Mouse (Mus musculus): ENCODE data around the gene 1700023F06Rik. TPM values are rescaled to one million over a fixed set of nuclear protein-coding genes. Genes with fewer than 3 reads are reported as not detected.

Gene 1700023F06Rik
- polyA plus RNA-seq, 1 experiment from 2014 or later, result not detected

DNA sequence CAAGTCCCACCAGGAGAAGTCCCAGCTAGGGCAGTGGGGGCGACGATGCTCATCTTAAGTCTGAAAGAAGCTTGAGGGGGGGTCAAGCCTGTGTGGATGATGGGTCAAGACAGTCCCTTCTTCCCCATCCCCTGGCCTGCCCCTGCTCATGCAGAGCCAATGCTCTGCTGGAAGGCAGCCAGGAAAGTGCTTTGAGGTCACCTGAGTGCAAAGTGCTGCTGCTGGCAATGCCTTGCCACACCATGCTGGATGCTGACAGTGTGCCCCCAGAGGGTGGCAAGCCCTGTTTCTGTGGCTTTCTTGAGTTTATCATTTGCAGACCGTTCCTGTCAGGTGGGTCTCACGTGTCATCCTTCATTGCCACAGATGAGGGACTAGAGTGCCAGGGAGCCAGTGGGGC lies 11.6 kb upstream of the 1700023F06Rik start:
- H3K36me3 ChIP-seq, result peaks cover 49% of the 10 kb centered on the region

GRCm38 (mm10) chr11:103219259-103219658 lies 10.9 kb upstream of the 1700023F06Rik start:
- no peak overlapping the region for H3K4me3 ChIP-seq
- H3K27ac ChIP-seq (replicated peaks), result no peak overlapping the region
- 89% methylated on average over 5 of the region's 5 CpGs for WGBS
- ATAC-seq (ENCODE audit: low FRiP score, low read depth), result no peak
- H3K27me3 ChIP-seq, result peaks cover 26% of the 10 kb centered on the region
- H3K4me1 ChIP-seq, result peaks cover 7% of the 10 kb centered on the region
- H3K36me3 ChIP-seq, result peaks cover 42% of the 10 kb centered on the region
- H3K4me2 ChIP-seq (replicated peaks), result no peak overlapping the region
- H3K9ac ChIP-seq (replicated peaks), result no peak overlapping the region
- no peaks in the 10 kb centered on the region for H3K9me3 ChIP-seq

More for the DNA sequence above, 11.6 kb upstream of the 1700023F06Rik start:
- H3K27me3 ChIP-seq, result peaks cover 26% of the 10 kb centered on the region
- no peak overlapping the region for H3K27ac ChIP-seq (replicated peaks)
- no peaks in the 10 kb centered on the region for H3K9me3 ChIP-seq
- H3K9ac ChIP-seq (replicated peaks), result no peak overlapping the region
- no peak for ATAC-seq (ENCODE audit: low FRiP score, low read depth)
- WGBS, result 87% methylated on average over 4 of the region's 4 CpGs
- H3K4me1 ChIP-seq, result peaks cover 7% of the 10 kb centered on the region
- no peak overlapping the region for H3K4me2 ChIP-seq (replicated peaks)
- no peak overlapping the region for H3K4me3 ChIP-seq

DNA sequence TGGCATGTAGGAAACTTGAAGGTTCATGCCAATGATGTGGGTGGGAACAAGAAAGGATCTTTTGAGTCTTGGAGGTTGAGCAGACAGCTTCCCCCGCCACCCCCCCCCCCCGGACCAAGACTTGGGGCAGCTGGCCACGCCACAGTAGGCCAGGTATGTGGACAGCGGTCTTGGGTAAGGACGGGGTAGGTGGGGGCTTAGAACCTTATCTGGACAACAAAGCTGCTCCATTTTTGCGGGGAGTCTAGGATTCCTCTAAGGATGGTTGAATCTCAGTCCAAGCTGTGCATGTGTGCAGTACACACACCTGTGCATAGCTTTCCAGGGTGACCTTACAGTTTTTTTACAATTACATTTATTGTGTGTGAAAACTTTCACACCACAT lies 10.2 kb upstream of the 1700023F06Rik start:
- peak; percentile 58; the same call in 1 of the 2 replicates for ATAC-seq (ENCODE audit: low FRiP score, low read depth)
- Histone ChIP-seq H3K9ac (replicated peaks) (peak overlapping the region; percentile 49), H3K27ac (replicated peaks) (peak overlapping the region; percentile 70; the same call in 1 of the 2 replicates), H3K9me3 (0 out of 2 replicates have a peak, but pooled peaks cover 4% of the 10 kb centered on the region), H3K4me2 (replicated peaks) (peak overlapping the region; percentile 96), H3K4me3 (peak overlapping the region; percentile 54), H3K36me3 (peaks cover 34% of the 10 kb centered on the region), H3K4me1 (peaks cover 7% of the 10 kb centered on the region), H3K27me3 (peaks cover 26% of the 10 kb centered on the region)
- WGBS, result 22% methylated on average over 6 of the region's 6 CpGs

DNA sequence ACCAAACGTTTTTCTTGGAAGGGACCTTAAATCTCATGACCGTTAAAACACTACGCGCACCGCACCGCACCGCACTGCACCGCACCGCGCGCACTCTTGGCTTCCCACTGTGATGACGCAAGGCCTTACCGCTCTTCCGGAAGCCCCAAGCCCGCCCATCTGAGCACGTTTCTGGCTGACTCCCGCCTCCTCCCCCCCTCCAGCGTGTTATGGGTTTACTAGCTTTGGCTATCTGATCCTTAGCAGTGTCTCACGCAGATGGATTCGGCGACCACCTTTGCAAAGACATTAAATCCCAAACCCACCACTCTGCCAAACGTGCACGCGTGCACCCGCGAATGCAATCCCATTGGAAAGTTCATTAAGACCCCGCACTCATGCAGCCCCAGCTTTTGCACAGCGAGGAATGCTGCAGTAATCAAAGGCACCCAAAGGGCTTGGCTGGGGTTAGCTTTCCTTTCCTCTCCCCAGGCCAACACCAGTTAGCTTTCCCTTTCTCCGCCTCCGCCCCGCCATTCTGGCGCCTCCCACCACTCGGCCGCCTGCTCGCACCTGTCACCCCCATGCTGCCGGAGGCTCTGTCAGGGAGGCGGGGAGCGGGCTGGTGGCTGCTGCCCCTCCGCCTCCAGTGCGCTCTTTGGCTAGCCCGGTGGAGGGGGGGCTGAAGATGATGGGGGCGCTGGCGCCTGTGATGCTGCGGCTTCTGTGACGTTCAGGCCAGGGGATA lies 9.6 kb upstream of the 1700023F06Rik start, which contains the start of gene Spata32:
Gene Spata32, minus strand, starts transcription at position 643 of the 727 bp plus-strand sequence.
- 0 out of 2 replicates have a peak, but pooled peaks cover 4% of the 10 kb centered on the region for H3K9me3 ChIP-seq
- peaks cover 26% of the 10 kb centered on the region for H3K27me3 ChIP-seq
- peak within 1 kb of the TSS; percentile 54 for H3K4me3 ChIP-seq
- peak within 1 kb of the TSS; percentile 70; the same call in 1 of the 2 replicates for H3K27ac ChIP-seq (replicated peaks)
- peak within 1 kb of the TSS; percentile 96 for H3K4me2 ChIP-seq (replicated peaks)
- peak within 1 kb of the TSS; percentile 49 for H3K9ac ChIP-seq (replicated peaks)
- peaks cover 29% of the 10 kb centered on the region for H3K36me3 ChIP-seq
- peak; percentile 81 for ATAC-seq (ENCODE audit: low FRiP score, low read depth)
- 1% methylated on average over 44 of the region's 45 CpGs for WGBS
- peaks cover 7% of the 10 kb centered on the region for H3K4me1 ChIP-seq

DNA sequence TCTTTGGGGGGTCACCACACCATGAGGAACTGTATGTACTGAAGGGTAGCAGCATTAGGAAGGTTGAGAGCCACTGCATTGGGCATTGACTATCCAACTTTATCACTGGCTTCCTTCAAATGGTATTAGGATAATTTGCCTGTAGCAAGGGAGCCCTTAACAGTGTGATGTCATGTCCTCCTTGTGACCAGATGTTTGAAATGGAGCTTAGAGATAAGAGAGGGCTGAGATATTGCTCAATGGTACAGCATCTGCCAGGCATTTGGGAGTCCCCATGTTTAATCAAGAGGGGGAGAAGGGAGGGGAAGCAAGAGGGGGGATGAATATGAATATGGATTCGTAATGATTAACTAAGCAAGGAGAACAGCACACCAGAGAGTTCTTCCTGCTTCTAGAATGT lies 7.0 kb upstream of the 1700023F06Rik start:
- peaks cover 7% of the 10 kb centered on the region for H3K4me1 ChIP-seq
- H3K9me3 ChIP-seq, result 0 out of 2 replicates have a peak, but pooled peaks cover 4% of the 10 kb centered on the region
- 77% methylated on average over 1 of the region's 1 CpGs for WGBS
- H3K27me3 ChIP-seq, result peaks cover 26% of the 10 kb centered on the region
- no peak overlapping the region for H3K4me3 ChIP-seq
- no peak overlapping the region for H3K27ac ChIP-seq (replicated peaks)
- no peak overlapping the region for H3K4me2 ChIP-seq (replicated peaks)
- H3K9ac ChIP-seq (replicated peaks), result no peak overlapping the region
- no peak for ATAC-seq (ENCODE audit: low FRiP score, low read depth)
- H3K36me3 ChIP-seq, result peaks cover 13% of the 10 kb centered on the region

GRCm38 (mm10) chr11:103213712-103214111 lies 5.4 kb upstream of the 1700023F06Rik start:
- no peak overlapping the region for H3K4me2 ChIP-seq (replicated peaks)
- H3K27me3 ChIP-seq, result peaks cover 24% of the 10 kb centered on the region; the same call in 1 of the 2 replicates
- ATAC-seq (ENCODE audit: low FRiP score, low read depth), result no peak
- H3K36me3 ChIP-seq, result no peaks in the 10 kb centered on the region
- WGBS, result 86% methylated on average over 5 of the region's 5 CpGs
- H3K9me3 ChIP-seq, result 0 out of 2 replicates have a peak, but pooled peaks cover 4% of the 10 kb centered on the region
- no peak overlapping the region for H3K27ac ChIP-seq (replicated peaks)
- H3K4me3 ChIP-seq, result no peak overlapping the region
- no peak overlapping the region for H3K9ac ChIP-seq (replicated peaks)
- peaks cover 7% of the 10 kb centered on the region for H3K4me1 ChIP-seq

DNA sequence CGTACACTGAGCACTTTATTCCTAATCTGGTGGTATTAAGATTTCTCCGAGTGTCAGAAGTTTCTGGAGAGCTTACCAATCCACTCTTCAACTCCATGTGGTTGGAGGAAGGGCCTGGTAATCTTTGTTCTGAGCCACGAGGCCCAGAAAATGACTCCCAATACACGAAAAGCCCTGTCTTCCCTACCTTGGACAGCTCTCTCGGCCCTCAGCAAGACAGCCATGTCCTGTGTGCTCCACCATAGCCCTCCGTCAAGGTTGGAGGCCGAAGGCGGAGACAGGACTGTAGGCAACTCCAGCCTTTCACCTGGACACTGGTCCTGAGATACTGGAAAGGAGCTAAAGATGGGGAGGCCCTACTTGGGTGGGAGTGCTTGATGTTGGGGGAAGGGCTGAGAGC lies 1.9 kb upstream of the 1700023F06Rik start:
- Histone ChIP-seq H3K4me3 (no peak overlapping the region), H3K27me3 (0 out of 2 replicates have a peak, but pooled peaks cover 7% of the 10 kb centered on the region), H3K4me2 (replicated peaks) (no peak overlapping the region), H3K27ac (replicated peaks) (no peak overlapping the region), H3K9me3 (0 out of 2 replicates have a peak, but pooled peaks cover 4% of the 10 kb centered on the region), H3K9ac (replicated peaks) (no peak overlapping the region), H3K4me1 (no peaks in the 10 kb centered on the region), H3K36me3 (no peaks in the 10 kb centered on the region)
- 74% methylated on average over 8 of the region's 8 CpGs for WGBS
- ATAC-seq (ENCODE audit: low FRiP score, low read depth), result no peak

- Histone ChIP-seq H3K4me1 (peaks cover 7% of the 10 kb centered on the region; the same call in 1 of the 2 replicates), H3K27ac (replicated peaks) (no peak overlapping the region), H3K4me3 (no peak overlapping the region), H3K9ac (replicated peaks) (no peak overlapping the region), H3K9me3 (no peaks in the 10 kb centered on the region), H3K4me2 (replicated peaks) (no peak overlapping the region), H3K36me3 (no peaks in the 10 kb centered on the region), H3K27me3 (peaks cover 17% of the 10 kb centered on the region)
- 93% methylated on average over 6 of the region's 6 CpGs for WGBS
- ATAC-seq (ENCODE audit: low FRiP score, low read depth), result no peak
These were observed 2.2 kb downstream of the 1700023F06Rik start for GRCm38 (mm10) chr11:103206203-103206602.

- Histone ChIP-seq H3K9me3 (no peaks in the 10 kb centered on the region), H3K4me3 (no peak overlapping the region), H3K9ac (replicated peaks) (no peak overlapping the region), H3K4me2 (replicated peaks) (no peak overlapping the region), H3K36me3 (no peaks in the 10 kb centered on the region), H3K27me3 (peaks cover 48% of the 10 kb centered on the region), H3K27ac (replicated peaks) (no peak overlapping the region), H3K4me1 (peaks cover 22% of the 10 kb centered on the region)
- ATAC-seq (ENCODE audit: low FRiP score, low read depth), result no peak
These were observed 6.0 kb downstream of the 1700023F06Rik start for GRCm38 (mm10) chr11:103202376-103202775.

GRCm38 (mm10) chr11:103201664-103202063 lies 6.7 kb downstream of the 1700023F06Rik start:
- Histone ChIP-seq H3K4me2 (replicated peaks) (no peak overlapping the region), H3K36me3 (no peaks in the 10 kb centered on the region), H3K4me3 (no peak overlapping the region), H3K9me3 (no peaks in the 10 kb centered on the region), H3K27me3 (peaks cover 56% of the 10 kb centered on the region), H3K27ac (replicated peaks) (no peak overlapping the region), H3K9ac (replicated peaks) (no peak overlapping the region), H3K4me1 (peaks cover 22% of the 10 kb centered on the region)
- ATAC-seq (ENCODE audit: low FRiP score, low read depth), result no peak
- WGBS, result 25% methylated on average over 6 of the region's 6 CpGs

DNA sequence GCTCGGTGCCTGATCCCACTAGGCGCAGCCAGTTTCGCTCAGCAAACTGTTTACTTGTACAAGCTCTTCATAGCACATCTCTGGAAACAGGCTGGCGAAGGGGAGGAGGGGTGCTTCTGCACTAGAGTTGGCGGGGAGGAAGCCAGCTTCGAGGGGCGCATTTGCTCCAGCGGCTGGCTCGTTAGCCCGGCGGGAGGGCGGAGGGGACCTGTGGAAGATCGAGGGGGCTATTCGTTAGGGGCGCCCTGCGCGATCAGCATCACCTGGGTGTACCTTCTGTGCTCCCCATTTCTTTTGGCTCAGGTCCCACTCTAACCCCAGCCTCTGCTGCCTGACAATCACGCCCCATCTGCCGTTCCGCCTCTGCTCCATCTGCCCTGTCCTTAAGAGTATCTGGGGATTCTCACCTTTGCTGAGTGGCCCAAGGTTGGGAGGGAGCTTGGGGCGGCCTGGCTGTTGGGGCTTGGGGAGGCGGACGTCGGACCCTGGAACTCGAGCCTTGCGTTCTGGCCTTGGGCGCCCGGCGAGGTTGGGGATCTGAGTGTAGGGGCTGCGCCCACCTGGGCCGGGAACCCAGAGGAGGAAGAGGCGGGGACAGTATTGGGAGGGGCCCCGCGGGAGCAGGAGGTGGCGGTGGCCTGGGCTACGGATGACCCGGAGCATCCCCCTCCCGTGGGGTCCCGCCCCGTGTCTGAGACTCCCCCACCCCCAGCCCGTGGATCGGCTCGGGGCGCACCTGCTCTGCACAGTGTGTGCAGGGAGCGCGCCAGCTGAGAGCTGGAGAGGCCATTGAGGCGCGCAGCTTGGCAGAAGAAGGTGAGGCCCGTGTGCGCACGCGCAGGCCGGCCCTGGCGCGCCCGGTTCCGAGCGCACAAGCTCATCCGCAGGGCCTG lies 9.2 kb downstream of the 1700023F06Rik start:
- Histone ChIP-seq H3K4me2 (replicated peaks) (peak overlapping the region; percentile 67), H3K4me1 (peaks cover 22% of the 10 kb centered on the region), H3K36me3 (no peaks in the 10 kb centered on the region), H3K27me3 (peaks cover 81% of the 10 kb centered on the region), H3K9me3 (no peaks in the 10 kb centered on the region), H3K9ac (replicated peaks) (peak overlapping the region; percentile 51), H3K4me3 (peak overlapping the region; percentile 45), H3K27ac (replicated peaks) (no peak overlapping the region)
- no peak for ATAC-seq (ENCODE audit: low FRiP score, low read depth)
- WGBS, result 2% methylated on average over 59 of the region's 59 CpGs
